Mouse (Mus musculus) liver, embryonic 13.5 days (tissue): ENCODE results near the gene Edc4. TPM values are rescaled to one million over a fixed set of nuclear protein-coding genes. Genes with fewer than 3 reads are reported as not detected.
"Not testable (repeated sequence)": the region's sequence is repeated elsewhere in the genome, so short reads cannot be mapped to it uniquely, and the experiment has no call there.

Experiments
- ATAC-seq: fragments of 200-750 bp; cut with Nextera tagmentation; 2 replicates; pipeline ENCODE4 v1.8.0; 2017; ENCODE audit warnings: low read depth, mild to moderate bottlenecking, moderate number of reproducible peaks, moderate library complexity
- DNase-seq: peaks from one replicate; pipeline ENCODE4 v3.0.0; 2022
- H3K27ac ChIP-seq: fragments of 300-500 bp; sonication (generic); 2 replicates; pipeline ENCODE4 v1.5.1; 2015; ENCODE audit warnings: moderate library complexity, mild to moderate bottlenecking, inconsistent platforms
- H3K27me3 ChIP-seq: fragments of 300-500 bp; sonication (generic); 2 replicates; pipeline ENCODE4 v1.6.1; 2015; ENCODE audit warnings: mild to moderate bottlenecking, inconsistent platforms
- H3K36me3 ChIP-seq: fragments of 300-500 bp; sonication (generic); 2 replicates; pipeline ENCODE4 v1.6.1; 2015; ENCODE audit warnings: mild to moderate bottlenecking, inconsistent platforms
- H3K4me1 ChIP-seq: fragments of 300-500 bp; sonication (generic); replicated peaks from 2 replicates; pipeline ENCODE4 v1.6.1; 2015; ENCODE audit warnings: inconsistent platforms
- H3K4me2 ChIP-seq: fragments of 300-500 bp; sonication (generic); 2 replicates; pipeline ENCODE4 v1.6.1; 2015; ENCODE audit warnings: inconsistent platforms, mild to moderate bottlenecking, moderate library complexity
- H3K4me3 ChIP-seq: fragments of 300-500 bp; sonication (generic); replicated peaks from 2 replicates; pipeline ENCODE4 v1.5.1; 2015; ENCODE audit warnings: mild to moderate bottlenecking, inconsistent platforms
- H3K9ac ChIP-seq: fragments of 300-500 bp; sonication (generic); 2 replicates; pipeline ENCODE4 v1.6.1; 2015; ENCODE audit warnings: mild to moderate bottlenecking, inconsistent platforms
- H3K9me3 ChIP-seq: fragments of 300-500 bp; sonication (generic); replicated peaks from 2 replicates; pipeline ENCODE4 v1.6.1; 2016; ENCODE audit warnings: inconsistent platforms
- WGBS: fragments of 180-500 bp; shearing (Covaris S2); methylation state at CpG from one replicate; pipeline ENCODE4 v1.1.7; 2015; ENCODE audit not compliant: insufficient replicate concordance; 5-methylcytosine and 5-hydroxymethylcytosine counted together
- polyA plus RNA-seq: library from polyadenylated mRNA; unstranded; fragments of >200 nt; fragmentation: Nextera tagmentation; extraction: Ambion mirVana; gene quantifications from 2 replicates; pipeline ENCODE4 v1.2.1, GENCODE M21; 2015

The Edc4 gene
- polyA plus RNA-seq, result 17.3 and 18.5 TPM in 2 replicates

DNA sequence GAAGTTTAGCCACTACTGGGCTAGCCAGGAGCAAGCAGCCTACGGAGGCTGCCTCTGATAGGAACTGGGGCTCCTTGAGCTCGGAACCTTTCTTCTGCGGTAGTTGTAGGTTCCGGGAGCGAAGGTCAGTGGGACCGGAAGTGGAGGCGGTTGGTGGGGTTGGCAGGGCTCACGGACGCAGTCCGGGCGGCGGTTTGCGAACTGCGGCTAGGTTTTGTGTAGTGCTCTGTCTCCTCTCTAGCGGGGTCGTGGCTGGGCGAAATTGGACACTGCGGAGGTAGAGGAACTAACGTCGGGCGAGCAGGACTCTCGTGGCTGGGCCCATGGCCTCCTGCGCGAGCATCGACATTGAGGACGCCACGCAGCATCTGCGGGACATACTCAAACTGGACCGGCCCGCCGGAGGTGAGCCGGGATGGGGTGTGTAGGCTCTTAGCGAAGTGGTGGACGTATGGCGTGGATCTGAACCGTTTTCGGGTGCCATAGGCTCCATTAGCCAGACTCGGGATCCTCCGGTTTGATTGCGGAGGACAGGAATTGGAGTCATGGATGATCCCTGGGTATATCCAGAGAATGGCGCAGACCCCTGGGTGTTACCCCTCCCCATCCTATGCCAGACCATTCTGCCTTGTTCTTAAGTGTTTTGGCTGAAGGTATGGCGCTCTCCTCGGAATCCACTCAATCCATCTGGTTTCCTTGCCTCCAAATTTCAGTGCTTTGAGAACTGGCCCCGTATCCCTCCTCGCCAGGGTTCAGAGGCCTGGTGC is at the start of gene Edc4:
Edc4 (plus strand) TSS at position 128 of the 767 bp plus-strand sequence.
- H3K4me2 ChIP-seq, result peak within 1 kb of the TSS; percentile 89
- WGBS, result under 1% methylated on average over 45 of the region's 45 CpGs
- H3K4me3 ChIP-seq, result peak within 1 kb of the TSS; percentile 94
- peak; percentile 82 for DNase-seq
- no peaks in the 10 kb centered on the region for H3K9me3 ChIP-seq
- peaks cover 58% of the 10 kb centered on the region for H3K36me3 ChIP-seq
- H3K27me3 ChIP-seq, result no peaks in the 10 kb centered on the region
- H3K9ac ChIP-seq, result peak within 1 kb of the TSS; percentile 92
- peak within 1 kb of the TSS; percentile 71 for H3K27ac ChIP-seq
- ATAC-seq, result peak; percentile 86
- H3K4me1 ChIP-seq, result peaks cover 29% of the 10 kb centered on the region

DNA sequence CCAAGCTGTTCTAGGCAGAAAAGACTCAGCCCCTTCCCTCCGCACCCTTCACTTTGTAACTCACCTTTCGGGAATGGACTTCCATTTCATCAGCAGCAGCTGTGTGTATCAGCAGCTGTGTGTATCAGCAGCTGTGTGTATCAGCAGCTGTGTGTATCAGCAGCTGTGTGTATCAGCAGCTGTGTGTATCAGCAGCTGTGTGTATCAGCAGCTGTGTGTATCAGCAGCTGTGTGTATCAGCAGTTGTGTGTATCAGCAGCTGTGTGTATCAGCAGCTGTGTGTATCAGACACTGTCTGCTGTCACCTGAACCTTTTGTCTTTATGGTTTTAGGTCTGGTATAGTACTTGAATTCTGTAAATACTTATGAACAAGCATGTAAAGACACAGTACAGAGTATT is 46.9 kb upstream of the Edc4 start:
- ATAC-seq, result 0 out of 2 replicates have a peak, but pooled peaks have one; percentile 13
- not testable (repeated sequence) for H3K36me3 ChIP-seq, H3K9me3 ChIP-seq, H3K27me3 ChIP-seq
- peak overlapping the region; percentile 57 for H3K4me3 ChIP-seq
- peak overlapping the region; percentile 71 for H3K9ac ChIP-seq
- H3K4me2 ChIP-seq, result peak overlapping the region; percentile 63
- H3K27ac ChIP-seq, result peak overlapping the region; percentile 96
- H3K4me1 ChIP-seq, result peaks cover 69% of the 10 kb centered on the region
- 65% methylated on average over 2 of the region's 2 CpGs for WGBS
- DNase-seq, result peak; percentile 50

DNA sequence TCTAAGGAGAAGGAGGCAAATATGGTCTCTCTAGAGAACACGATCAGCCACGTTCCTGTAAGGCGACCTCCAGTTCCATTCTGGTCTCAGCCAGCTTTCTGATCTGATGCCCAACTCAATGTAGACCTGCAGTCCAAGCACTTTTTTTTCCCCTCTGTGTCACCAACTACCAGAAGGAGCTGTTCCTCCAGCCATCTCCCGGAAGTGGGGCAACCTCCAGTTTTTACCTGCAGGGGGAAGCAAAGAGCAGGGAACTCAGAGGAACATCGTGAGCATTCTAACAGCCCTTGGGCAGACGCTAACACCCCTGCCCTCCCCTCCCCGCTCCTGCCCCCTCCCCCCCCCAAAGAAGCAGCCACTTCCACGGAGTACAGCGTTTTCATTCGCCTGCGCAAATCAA is 45.4 kb upstream of the Edc4 start:
- Histone ChIP-seq H3K36me3 (no peaks in the 10 kb centered on the region), H3K27ac (peak overlapping the region; percentile 57), H3K4me1 (peaks cover 60% of the 10 kb centered on the region), H3K27me3 (no peaks in the 10 kb centered on the region; the same call in 1 of the 2 replicates), H3K9me3 (no peaks in the 10 kb centered on the region), H3K4me2 (peak overlapping the region; percentile 19; the same call in 1 of the 2 replicates), H3K9ac (peak overlapping the region; percentile 39; the same call in 1 of the 2 replicates), H3K4me3 (no peak overlapping the region)
- WGBS, result 22% methylated on average over 11 of the region's 11 CpGs
- DNase-seq, result peak; percentile 80
- peak; percentile 63 for ATAC-seq

DNA sequence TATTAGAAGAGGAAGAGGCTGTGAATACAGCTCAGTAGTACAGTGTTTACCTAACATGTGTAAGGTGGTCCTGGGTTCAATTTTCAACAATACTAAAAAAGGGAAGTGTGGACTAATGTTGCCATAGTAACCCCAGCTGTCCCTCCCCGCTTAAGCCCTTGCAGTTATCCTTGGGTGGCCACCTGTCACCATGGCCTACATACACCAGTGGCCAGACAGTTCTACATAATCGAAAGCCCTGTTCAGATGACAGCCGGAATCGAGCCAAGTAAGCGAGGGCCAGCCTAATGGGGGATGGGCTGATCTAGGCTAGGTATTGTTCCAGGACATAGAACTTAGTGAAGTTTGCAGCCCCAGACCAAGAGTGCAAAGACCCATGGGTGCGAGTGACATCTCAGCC is 43.7 kb upstream of the Edc4 start:
- peaks cover 46% of the 10 kb centered on the region for H3K4me1 ChIP-seq
- no peak overlapping the region for H3K27ac ChIP-seq
- peaks cover 9% of the 10 kb centered on the region; the same call in 1 of the 2 replicates for H3K36me3 ChIP-seq
- no peaks in the 10 kb centered on the region for H3K9me3 ChIP-seq
- no peak overlapping the region for H3K4me2 ChIP-seq
- WGBS, result 64% methylated on average over 6 of the region's 6 CpGs
- DNase-seq, result no peak
- no peaks in the 10 kb centered on the region; the same call in 1 of the 2 replicates for H3K27me3 ChIP-seq
- no peak overlapping the region for H3K4me3 ChIP-seq
- no peak overlapping the region for H3K9ac ChIP-seq
- no peak for ATAC-seq

DNA sequence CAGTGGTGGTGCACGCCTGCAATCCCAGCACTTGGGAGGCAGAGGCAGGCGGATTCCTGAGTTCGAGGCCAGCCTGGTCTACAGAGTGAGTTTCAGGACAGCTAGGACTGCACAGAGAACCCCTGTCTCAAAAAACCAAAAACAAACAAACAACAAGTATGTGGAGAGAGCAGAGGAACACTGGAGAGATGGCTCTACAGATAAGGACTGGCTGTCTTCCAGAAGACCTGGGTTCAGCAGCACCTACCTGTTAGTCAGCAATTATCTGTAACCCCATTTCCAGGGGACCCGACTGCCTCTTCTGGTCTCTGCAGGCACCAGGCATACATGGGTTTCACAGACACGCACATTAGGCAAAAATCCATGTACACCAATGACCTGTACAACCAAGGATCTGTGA is 41.5 kb upstream of the Edc4 start:
- Histone ChIP-seq H3K4me2 (no peak overlapping the region), H3K4me3 (no peak overlapping the region), H3K27ac (no peak overlapping the region), H3K4me1 (peaks cover 25% of the 10 kb centered on the region), H3K9me3 (no peaks in the 10 kb centered on the region), H3K27me3 (no peaks in the 10 kb centered on the region; the same call in 1 of the 2 replicates), H3K9ac (no peak overlapping the region), H3K36me3 (peaks cover 21% of the 10 kb centered on the region)
- ATAC-seq, result no peak
- WGBS, result 72% methylated on average over 5 of the region's 5 CpGs
- no peak for DNase-seq

DNA sequence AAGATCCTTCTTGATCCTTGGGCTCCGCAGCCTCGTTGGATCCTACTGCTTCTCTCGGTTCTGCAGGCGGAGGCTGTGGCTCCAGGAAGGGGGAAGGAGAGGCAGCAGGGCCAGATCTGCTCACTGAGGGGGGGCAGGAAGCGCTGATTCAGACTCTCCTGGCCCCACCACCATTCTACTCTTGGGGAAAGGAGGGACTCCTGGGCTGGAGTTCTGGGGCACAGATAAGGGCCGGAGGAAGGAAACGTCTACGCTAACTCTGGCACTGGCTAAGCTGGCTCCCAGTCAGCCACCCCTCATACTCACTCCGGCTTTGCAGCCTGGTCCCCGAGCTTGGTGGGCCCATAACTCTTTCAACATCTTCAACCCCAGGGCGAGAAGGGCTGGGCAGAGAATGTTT is 34.0 kb upstream of the Edc4 start:
- H3K9ac ChIP-seq, result peak overlapping the region; percentile 13; the same call in 1 of the 2 replicates
- no peak overlapping the region for H3K4me3 ChIP-seq
- peaks cover 73% of the 10 kb centered on the region for H3K36me3 ChIP-seq
- H3K27me3 ChIP-seq, result no peaks in the 10 kb centered on the region
- no peak overlapping the region for H3K4me2 ChIP-seq
- H3K4me1 ChIP-seq, result peaks cover 29% of the 10 kb centered on the region
- H3K9me3 ChIP-seq, result no peaks in the 10 kb centered on the region
- ATAC-seq (no peak), DNase-seq (no peak)
- 0 out of 2 replicates have a peak overlapping the region, but pooled peaks have one; percentile 9 for H3K27ac ChIP-seq
- WGBS, result 49% methylated on average over 11 of the region's 11 CpGs

- H3K9ac ChIP-seq, result peak overlapping the region; percentile 67; the same call in 1 of the 2 replicates
- H3K27ac ChIP-seq, result no peak overlapping the region
- H3K4me3 ChIP-seq, result peak overlapping the region; percentile 82
- no peak for ATAC-seq
- no peak for DNase-seq
- H3K4me1 ChIP-seq, result peaks cover 41% of the 10 kb centered on the region
- peaks cover 49% of the 10 kb centered on the region for H3K36me3 ChIP-seq
- 75% methylated on average over 4 of the region's 4 CpGs for WGBS
- no peaks in the 10 kb centered on the region for H3K9me3 ChIP-seq
- H3K4me2 ChIP-seq, result peak overlapping the region; percentile 67
- no peaks in the 10 kb centered on the region for H3K27me3 ChIP-seq
Measured at GRCm38 (mm10) chr8:105850014-105850413, 30.7 kb upstream of the Edc4 start.

- H3K4me3 ChIP-seq, result peak overlapping the region; percentile 82
- H3K27me3 ChIP-seq, result no peaks in the 10 kb centered on the region
- ATAC-seq (no peak), DNase-seq (no peak)
- H3K4me2 ChIP-seq, result peak overlapping the region; percentile 67
- H3K27ac ChIP-seq, result no peak overlapping the region
- 69% methylated on average over 7 of the region's 7 CpGs for WGBS
- H3K4me1 ChIP-seq, result peaks cover 46% of the 10 kb centered on the region
- H3K9ac ChIP-seq, result peak overlapping the region; percentile 67
- H3K36me3 ChIP-seq, result peaks cover 43% of the 10 kb centered on the region
- no peaks in the 10 kb centered on the region for H3K9me3 ChIP-seq
Measured at GRCm38 (mm10) chr8:105850611-105851010, 30.1 kb upstream of the Edc4 start.

DNA sequence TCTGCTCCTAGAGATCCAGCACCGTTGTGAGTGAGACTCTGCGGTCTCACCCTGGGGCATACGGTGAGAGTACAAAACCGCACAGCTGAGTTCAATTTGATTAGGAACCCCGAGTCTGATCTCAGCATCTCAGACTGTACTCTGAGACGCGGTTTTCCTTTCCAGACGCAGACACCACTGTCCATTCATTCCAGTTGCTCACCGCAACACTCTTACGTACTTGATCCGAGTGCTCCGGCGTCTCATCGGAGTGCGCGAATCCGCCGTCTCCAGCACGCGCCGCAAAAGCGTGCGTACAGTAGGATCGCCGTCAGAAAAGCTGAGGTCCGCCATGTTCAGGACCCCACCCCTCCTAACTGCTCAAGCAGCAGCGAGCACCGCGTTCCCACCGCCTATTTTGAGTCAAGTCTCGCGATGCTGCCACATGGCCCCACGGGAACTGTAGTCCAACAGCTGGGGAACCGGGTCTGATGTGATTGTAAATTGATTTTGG is 29.0 kb upstream of the Edc4 start:
- Histone ChIP-seq H3K36me3 (peaks cover 33% of the 10 kb centered on the region), H3K27me3 (no peaks in the 10 kb centered on the region), H3K4me3 (peak overlapping the region; percentile 82), H3K27ac (peak overlapping the region; percentile 86), H3K9ac (peak overlapping the region; percentile 88), H3K9me3 (no peaks in the 10 kb centered on the region), H3K4me2 (peak overlapping the region; percentile 73), H3K4me1 (peaks cover 52% of the 10 kb centered on the region)
- peak; percentile 74 for ATAC-seq
- DNase-seq, result peak; percentile 86
- under 1% methylated on average over 34 of the region's 34 CpGs for WGBS

DNA sequence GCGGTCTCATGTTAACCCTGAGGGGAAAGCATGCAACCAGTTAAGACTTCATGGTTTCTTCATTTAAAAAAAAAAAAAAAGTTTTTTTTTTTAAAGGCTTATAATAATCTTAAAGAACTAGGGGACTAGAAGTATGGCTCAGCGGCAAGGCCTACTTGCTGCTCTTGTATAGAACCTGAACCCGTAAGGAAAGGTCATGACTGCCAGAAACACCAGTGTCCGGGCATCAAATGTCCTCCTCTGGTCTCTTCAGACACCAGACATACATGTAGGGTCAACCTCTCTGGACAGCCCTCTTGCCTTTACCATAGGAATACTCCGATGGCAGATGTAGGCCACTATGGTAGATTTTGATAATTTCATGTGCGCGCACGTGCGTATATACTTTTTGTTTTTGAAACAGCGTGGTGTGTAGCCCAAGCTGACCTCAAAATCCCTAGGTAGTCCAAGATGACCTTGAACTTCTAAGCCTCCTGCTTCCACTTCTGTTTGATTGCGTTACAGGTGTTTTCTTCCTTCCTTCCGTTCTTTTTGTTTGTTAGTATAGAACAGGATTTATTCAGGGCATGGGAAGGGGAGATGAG is 28.4 kb upstream of the Edc4 start:
- H3K4me2 ChIP-seq, result peak overlapping the region; percentile 73

GRCm38 (mm10) chr8:105853178-105853577 is 27.5 kb upstream of the Edc4 start, which contains the start of gene Cenpt:
Gene Cenpt, minus strand, starts transcription at chr8:105853278.
- DNase-seq, result no peak
- H3K27me3 ChIP-seq, result no peaks in the 10 kb centered on the region
- WGBS, result 77% methylated on average over 3 of the region's 3 CpGs
- H3K9ac ChIP-seq, result peak within 1 kb of the TSS; percentile 88; the same call in 1 of the 2 replicates
- ATAC-seq, result no peak
- H3K4me2 ChIP-seq, result peak within 1 kb of the TSS; percentile 73
- peaks cover 21% of the 10 kb centered on the region for H3K36me3 ChIP-seq
- H3K4me3 ChIP-seq, result peak within 1 kb of the TSS; percentile 82
- peaks cover 58% of the 10 kb centered on the region for H3K4me1 ChIP-seq
- peak within 1 kb of the TSS; percentile 35 for H3K27ac ChIP-seq
- no peaks in the 10 kb centered on the region for H3K9me3 ChIP-seq

More for the DNA sequence above, 28.4 kb upstream of the Edc4 start:
- peak overlapping the region; percentile 82 for H3K4me3 ChIP-seq
- DNase-seq (no peak), ATAC-seq (no peak)
- H3K9me3 ChIP-seq, result no peaks in the 10 kb centered on the region
- H3K36me3 ChIP-seq, result peaks cover 27% of the 10 kb centered on the region
- no peaks in the 10 kb centered on the region for H3K27me3 ChIP-seq
- H3K27ac ChIP-seq, result peak overlapping the region; percentile 8; the same call in 1 of the 2 replicates
- H3K4me1 ChIP-seq, result peaks cover 52% of the 10 kb centered on the region
- WGBS, result 76% methylated on average over 12 of the region's 12 CpGs
- H3K9ac ChIP-seq, result peak overlapping the region; percentile 88
